Mouse (Mus musculus): ENCODE measurements around the gene Nop16. TPM values are rescaled to one million over a fixed set of nuclear protein-coding genes. Genes with fewer than 3 reads are reported as not detected.
A peak's percentile ranks its signal among the peaks of the same experiment; 100 is the strongest.

Nop16 gene
- polyA plus RNA-seq, 1 experiment from 2014 or later: 61.6 TPM

GRCm38 (mm10) chr13:54575489-54575888 is 14.4 kb downstream of the Nop16 start:
- Histone ChIP-seq H3K4me3 (replicated peaks; ENCODE audit: low read depth, low read length) (peak overlapping the region; percentile 97), H3K9me3 (replicated peaks; ENCODE audit: low read length) (no peaks in the 10 kb centered on the region), H3K27me3 (ENCODE audit: insufficient read depth, low read length) (no peaks in the 10 kb centered on the region), H3K4me2 (ENCODE audit: low read length) (peak overlapping the region; percentile 93), H3K27ac (peak overlapping the region; percentile 82), H3K4me1 (replicated peaks; ENCODE audit: insufficient read depth, low read length) (peaks cover 12% of the 10 kb centered on the region; the same call in 1 of the 2 replicates), H3K36me3 (ENCODE audit: insufficient read depth, low read length) (peaks cover 24% of the 10 kb centered on the region), H3K9ac (ENCODE audit: low read depth, low read length) (peak overlapping the region; percentile 91)
- under 1% methylated on average over 19 of the region's 19 CpGs for WGBS
- peak; percentile 18; the same call in 1 of the 2 replicates for ATAC-seq (replicated peaks; ENCODE audit: low FRiP score, low read depth)
- DNase-seq (ENCODE audit: low spot score): no peak
- no peak for TF ChIP-seq CTCF (IDR thresholded peaks at IDR 0.05; ENCODE audit: low read depth)

DNA sequence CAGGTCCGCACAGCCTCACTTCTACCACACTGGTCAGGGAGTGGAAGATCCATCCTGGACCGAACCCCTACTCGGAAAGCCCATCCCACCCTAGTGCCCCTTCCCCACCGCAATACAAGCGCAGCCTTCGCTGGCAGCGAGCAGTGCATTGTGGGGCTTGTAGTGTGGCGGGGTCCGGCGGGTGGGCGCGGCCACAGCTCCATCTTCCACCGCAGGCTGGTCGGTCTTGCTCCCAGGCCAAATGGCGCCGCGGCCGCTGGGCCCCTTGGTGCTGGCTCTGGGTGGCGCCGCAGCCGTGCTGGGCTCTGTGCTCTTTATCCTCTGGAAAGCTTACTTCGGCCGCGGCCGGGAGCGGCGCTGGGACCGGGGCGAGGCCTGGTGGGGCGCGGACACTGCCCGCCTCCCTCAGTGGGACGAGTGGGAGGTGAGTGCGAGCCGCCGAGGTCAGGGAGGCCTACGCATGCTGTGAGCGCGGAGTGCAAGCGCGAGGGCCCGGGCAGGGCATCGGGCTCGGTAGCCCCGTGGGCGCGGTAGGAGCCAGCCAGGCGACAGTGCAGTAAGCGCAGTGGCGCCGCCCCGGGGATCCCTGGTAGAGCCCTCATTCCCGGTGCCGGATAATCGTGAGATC is 14.9 kb downstream of the Nop16 start, which contains the start of gene Arl10:
Gene Arl10, plus strand, starts transcription at position 162 of the 628 bp plus-strand sequence.
- 0 out of 2 replicates have a peak, but pooled peaks have one; percentile 14 for TF ChIP-seq CTCF (IDR thresholded peaks at IDR 0.05; ENCODE audit: low read depth)
- peak within 1 kb of the TSS; percentile 91 for H3K9ac ChIP-seq (ENCODE audit: low read depth, low read length)
- H3K27ac ChIP-seq: peak within 1 kb of the TSS; percentile 82
- H3K4me2 ChIP-seq (ENCODE audit: low read length): peak within 1 kb of the TSS; percentile 93
- no peaks in the 10 kb centered on the region for H3K9me3 ChIP-seq (replicated peaks; ENCODE audit: low read length)
- ATAC-seq (replicated peaks; ENCODE audit: low FRiP score, low read depth) (peak; percentile 86), DNase-seq (ENCODE audit: low spot score) (peak; percentile 84)
- no peaks in the 10 kb centered on the region for H3K27me3 ChIP-seq (ENCODE audit: insufficient read depth, low read length)
- peaks cover 12% of the 10 kb centered on the region; the same call in 1 of the 2 replicates for H3K4me1 ChIP-seq (replicated peaks; ENCODE audit: insufficient read depth, low read length)
- H3K4me3 ChIP-seq (replicated peaks; ENCODE audit: low read depth, low read length): peak within 1 kb of the TSS; percentile 97
- WGBS: under 1% methylated on average over 54 of the region's 55 CpGs
- peaks cover 19% of the 10 kb centered on the region; the same call in 1 of the 2 replicates for H3K36me3 ChIP-seq (ENCODE audit: insufficient read depth, low read length)

DNA sequence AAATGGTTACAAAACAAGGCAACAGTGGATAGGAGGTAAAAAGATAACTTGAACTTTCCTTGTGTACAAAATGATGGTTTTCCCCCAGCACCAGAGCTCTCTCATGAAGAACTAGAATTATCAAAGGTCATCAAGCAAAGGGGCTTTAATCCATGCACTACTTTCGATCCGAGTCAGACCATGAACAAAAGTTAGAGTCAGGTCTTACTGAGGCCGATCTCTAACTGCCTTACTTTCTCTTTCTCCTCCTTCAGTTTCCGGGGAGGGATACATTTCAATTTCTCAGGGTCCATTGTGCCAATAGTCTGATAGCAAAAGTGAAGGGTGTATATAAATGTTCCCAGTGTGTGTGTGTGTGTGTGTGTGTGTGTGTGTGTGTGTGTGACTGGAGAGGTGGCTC is 17.3 kb downstream of the Nop16 start:
- Histone ChIP-seq H3K4me3 (replicated peaks; ENCODE audit: low read depth, low read length) (no peak overlapping the region), H3K27ac (no peak overlapping the region), H3K27me3 (ENCODE audit: insufficient read depth, low read length) (no peaks in the 10 kb centered on the region), H3K4me2 (ENCODE audit: low read length) (no peak overlapping the region), H3K9ac (ENCODE audit: low read depth, low read length) (no peak overlapping the region), H3K9me3 (replicated peaks; ENCODE audit: low read length) (no peaks in the 10 kb centered on the region), H3K36me3 (ENCODE audit: insufficient read depth, low read length) (0 out of 2 replicates have a peak, but pooled peaks cover 3% of the 10 kb centered on the region), H3K4me1 (replicated peaks; ENCODE audit: insufficient read depth, low read length) (peaks cover 12% of the 10 kb centered on the region; the same call in 1 of the 2 replicates)
- DNase-seq (ENCODE audit: low spot score) (no peak), ATAC-seq (replicated peaks; ENCODE audit: low FRiP score, low read depth) (no peak)
- TF ChIP-seq CTCF (IDR thresholded peaks at IDR 0.05; ENCODE audit: low read depth): no peak
- 80% methylated on average over 4 of the region's 4 CpGs for WGBS

GRCm38 (mm10) chr13:54571637-54572036 is 18.3 kb downstream of the Nop16 start:
- Histone ChIP-seq H3K36me3 (ENCODE audit: insufficient read depth, low read length) (no peaks in the 10 kb centered on the region), H3K9ac (ENCODE audit: low read depth, low read length) (no peak overlapping the region), H3K4me2 (ENCODE audit: low read length) (no peak overlapping the region), H3K27me3 (ENCODE audit: insufficient read depth, low read length) (no peaks in the 10 kb centered on the region), H3K4me1 (replicated peaks; ENCODE audit: insufficient read depth, low read length) (peaks cover 11% of the 10 kb centered on the region; the same call in 1 of the 2 replicates), H3K9me3 (replicated peaks; ENCODE audit: low read length) (no peaks in the 10 kb centered on the region), H3K4me3 (replicated peaks; ENCODE audit: low read depth, low read length) (no peak overlapping the region), H3K27ac (no peak overlapping the region)
- DNase-seq (ENCODE audit: low spot score): no peak
- WGBS: 54% methylated on average over 2 of the region's 2 CpGs
- TF ChIP-seq CTCF (IDR thresholded peaks at IDR 0.05; ENCODE audit: low read depth): no peak
- no peak for ATAC-seq (replicated peaks; ENCODE audit: low FRiP score, low read depth)

- Histone ChIP-seq H3K9ac (ENCODE audit: low read depth, low read length) (no peak overlapping the region), H3K4me3 (replicated peaks; ENCODE audit: low read depth, low read length) (no peak overlapping the region), H3K9me3 (replicated peaks; ENCODE audit: low read length) (no peaks in the 10 kb centered on the region), H3K4me1 (replicated peaks; ENCODE audit: insufficient read depth, low read length) (peaks cover 3% of the 10 kb centered on the region; the same call in 1 of the 2 replicates), H3K36me3 (ENCODE audit: insufficient read depth, low read length) (no peaks in the 10 kb centered on the region), H3K27ac (no peak overlapping the region), H3K4me2 (ENCODE audit: low read length) (no peak overlapping the region), H3K27me3 (ENCODE audit: insufficient read depth, low read length) (no peaks in the 10 kb centered on the region)
- ATAC-seq (replicated peaks; ENCODE audit: low FRiP score, low read depth) (no peak), DNase-seq (ENCODE audit: low spot score) (no peak)
- 74% methylated on average over 4 of the region's 4 CpGs for WGBS
- no peak for TF ChIP-seq CTCF (IDR thresholded peaks at IDR 0.05; ENCODE audit: low read depth)
These were observed 19.2 kb downstream of the Nop16 start for GRCm38 (mm10) chr13:54570736-54571135.

DNA sequence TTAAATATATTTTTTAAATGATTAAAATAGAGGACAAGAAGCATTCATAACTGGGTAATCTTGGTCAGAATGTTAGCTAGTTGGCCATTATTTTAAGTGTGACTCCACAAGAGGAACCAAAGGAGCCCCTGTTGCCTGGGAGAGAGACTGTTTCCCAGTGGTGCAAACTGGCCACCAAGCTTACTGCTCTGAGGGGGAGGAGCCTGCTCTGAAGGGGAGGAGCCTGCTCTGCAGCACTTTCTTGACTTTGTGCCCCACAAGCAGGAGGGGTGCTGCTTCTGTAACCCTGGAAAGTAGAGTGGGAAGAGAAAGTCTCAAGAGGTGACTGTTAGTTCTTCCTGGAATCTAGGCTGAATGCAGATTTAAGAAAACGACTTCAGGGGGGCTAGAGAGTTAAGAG is 20.6 kb downstream of the Nop16 start:
- Histone ChIP-seq H3K27me3 (ENCODE audit: insufficient read depth, low read length) (no peaks in the 10 kb centered on the region), H3K9ac (ENCODE audit: low read depth, low read length) (no peak overlapping the region), H3K9me3 (replicated peaks; ENCODE audit: low read length) (no peaks in the 10 kb centered on the region), H3K4me2 (ENCODE audit: low read length) (no peak overlapping the region), H3K4me1 (replicated peaks; ENCODE audit: insufficient read depth, low read length) (peaks cover 2% of the 10 kb centered on the region; the same call in 1 of the 2 replicates), H3K4me3 (replicated peaks; ENCODE audit: low read depth, low read length) (no peak overlapping the region), H3K36me3 (ENCODE audit: insufficient read depth, low read length) (no peaks in the 10 kb centered on the region), H3K27ac (no peak overlapping the region)
- ATAC-seq (replicated peaks; ENCODE audit: low FRiP score, low read depth) (no peak), DNase-seq (ENCODE audit: low spot score) (no peak)
- no peak for TF ChIP-seq CTCF (IDR thresholded peaks at IDR 0.05; ENCODE audit: low read depth)
- WGBS: 55% methylated on average over 1 of the region's 1 CpGs

Measured in kidney, postnatal 0 days (tissue).